Mouse (Mus musculus): ENCODE results near the gene H1fx. TPM values are rescaled to one million over a fixed set of nuclear protein-coding genes. Genes with fewer than 3 reads are reported as not detected.

Gene H1fx
- polyA plus RNA-seq (2015; fragmentation: Nextera tagmentation; extraction: Ambion mirVana) = 12.3 and 13.6 TPM in 2 replicates

GRCm38 (mm10) chr6:87981547-87982256, at the start of gene H1fx:
Gene H1fx, minus strand, starts transcription at chr6:87981637.

Small RNA genes lying within 50 kb of the gene (microRNA-seq; reads per million reads assigned to microRNA genes)
- gene Gm47286 = not detected

Other genes starting within 250 kb of the H1fx start
- gene Gp9, start 203.6 kb downstream of the H1fx start, polyA plus RNA-seq (2015; fragmentation: Nextera tagmentation; extraction: Ambion mirVana) = 1.0 and 10.2 TPM in 2 replicates
- 7.0 and 9.5 TPM in 2 replicates for gene Rab43, start 169.5 kb downstream of the H1fx start, polyA plus RNA-seq (2015; fragmentation: Nextera tagmentation; extraction: Ambion mirVana)
- 0.70 and 2.0 TPM in 2 replicates for gene Gm45140, start 145.8 kb downstream of the H1fx start, polyA plus RNA-seq (2015; fragmentation: Nextera tagmentation; extraction: Ambion mirVana)
- 23.9 and 30.9 TPM in 2 replicates for gene Isy1, start 142.8 kb downstream of the H1fx start, polyA plus RNA-seq (2015; fragmentation: Nextera tagmentation; extraction: Ambion mirVana)
- gene Cnbp, start 130.5 kb downstream of the H1fx start, polyA plus RNA-seq (2015; fragmentation: Nextera tagmentation; extraction: Ambion mirVana) = 542 and 672 TPM in 2 replicates
- 91.0 and 92.0 TPM in 2 replicates for gene Copg1, start 93.8 kb downstream of the H1fx start, polyA plus RNA-seq (2015; fragmentation: Nextera tagmentation; extraction: Ambion mirVana)
- 23.0 and 24.9 TPM in 2 replicates for gene Hmces, start 67.7 kb downstream of the H1fx start, polyA plus RNA-seq (2015; fragmentation: Nextera tagmentation; extraction: Ambion mirVana)
- 312 and 336 TPM in 2 replicates for gene Rab7, start 63.6 kb upstream of the H1fx start, polyA plus RNA-seq (2015; fragmentation: Nextera tagmentation; extraction: Ambion mirVana)
- gene Rpn1, start 102.8 kb upstream of the H1fx start, polyA plus RNA-seq (2015; fragmentation: Nextera tagmentation; extraction: Ambion mirVana) = 167 and 210 TPM in 2 replicates
- 63.3 and 65.8 TPM in 2 replicates for gene Gata2, start 212.3 kb upstream of the H1fx start, polyA plus RNA-seq (2015; fragmentation: Nextera tagmentation; extraction: Ambion mirVana)
- gene Dnajb8, start 240.6 kb upstream of the H1fx start, polyA plus RNA-seq (2015; fragmentation: Nextera tagmentation; extraction: Ambion mirVana) = not detected in 2 replicates